Mouse (Mus musculus): Measurements from ENCODE around the gene Fam20b. TPM values are rescaled to one million over a fixed set of nuclear protein-coding genes. Genes with fewer than 3 reads are reported as not detected.

The Fam20b gene
- polyA plus RNA-seq, 1 experiment, result 48.8 TPM

DNA sequence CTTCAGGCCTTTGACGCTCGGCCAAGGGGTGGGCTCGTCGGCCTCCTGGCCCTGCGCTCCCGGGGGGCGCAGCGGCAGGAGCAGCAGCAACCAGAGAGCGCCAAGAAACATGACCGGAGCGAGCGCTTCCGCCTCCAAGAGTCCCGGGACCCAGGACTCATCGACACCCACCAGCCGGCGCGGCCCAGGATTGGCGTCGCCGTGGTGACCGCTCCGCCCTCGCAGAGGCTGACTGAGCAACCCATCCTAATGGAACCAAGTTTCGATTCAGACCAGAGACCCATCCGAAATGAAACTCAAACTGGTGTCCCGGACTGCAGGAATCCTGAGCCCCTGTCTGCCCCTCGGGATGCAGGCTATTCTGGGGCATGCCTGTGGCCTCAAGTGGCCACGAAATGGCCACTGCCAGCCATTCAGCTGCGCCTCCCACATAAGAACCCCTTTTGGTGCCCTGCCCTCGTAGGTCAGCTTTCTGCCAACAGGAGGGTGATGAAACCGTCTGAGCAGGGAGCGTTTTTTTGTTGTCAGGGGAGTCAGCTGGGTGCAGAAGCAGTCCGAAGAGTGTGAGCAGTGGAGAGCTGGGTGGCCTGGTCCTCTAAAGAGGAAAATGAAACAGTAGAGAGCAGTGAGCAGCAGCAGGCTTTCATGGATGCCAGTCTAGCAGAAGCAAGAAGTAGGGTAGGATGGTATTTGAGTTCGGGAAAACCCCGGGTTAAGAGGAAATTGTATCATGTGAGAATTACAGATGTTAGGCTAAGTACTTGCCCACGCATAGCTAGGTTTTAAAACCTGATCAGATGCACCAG lies 44.5 kb downstream of the Fam20b start, which contains the start of gene Tor3a:
Gene Tor3a (minus strand): TSS at position 162 of the 806 bp plus-strand sequence.
- WGBS, result 11% methylated on average over 37 of the region's 37 CpGs
- Histone ChIP-seq H3K27ac (ENCODE audit: insufficient read depth, low read length) (no peak within 1 kb of the TSS), H3K4me3 (replicated peaks; ENCODE audit: insufficient read depth, low read depth, low read length) (peak within 1 kb of the TSS; percentile 78), H3K4me1 (ENCODE audit: control insufficient read depth, insufficient read depth, low read length) (no peaks in the 10 kb centered on the region), H3K27me3 (ENCODE audit: control insufficient read depth, insufficient read depth, low read length) (no peaks in the 10 kb centered on the region)
- peak; percentile 64 to 73 for DNase-seq
- no peak for TF ChIP-seq CTCF (IDR thresholded peaks at IDR 0.05; ENCODE audit: borderline replicate concordance, insufficient read depth, low read depth, low read length)
- no peak for TF ChIP-seq POLR2A (IDR thresholded peaks at IDR 0.05; ENCODE audit: borderline replicate concordance, insufficient read depth, low read length)

DNA sequence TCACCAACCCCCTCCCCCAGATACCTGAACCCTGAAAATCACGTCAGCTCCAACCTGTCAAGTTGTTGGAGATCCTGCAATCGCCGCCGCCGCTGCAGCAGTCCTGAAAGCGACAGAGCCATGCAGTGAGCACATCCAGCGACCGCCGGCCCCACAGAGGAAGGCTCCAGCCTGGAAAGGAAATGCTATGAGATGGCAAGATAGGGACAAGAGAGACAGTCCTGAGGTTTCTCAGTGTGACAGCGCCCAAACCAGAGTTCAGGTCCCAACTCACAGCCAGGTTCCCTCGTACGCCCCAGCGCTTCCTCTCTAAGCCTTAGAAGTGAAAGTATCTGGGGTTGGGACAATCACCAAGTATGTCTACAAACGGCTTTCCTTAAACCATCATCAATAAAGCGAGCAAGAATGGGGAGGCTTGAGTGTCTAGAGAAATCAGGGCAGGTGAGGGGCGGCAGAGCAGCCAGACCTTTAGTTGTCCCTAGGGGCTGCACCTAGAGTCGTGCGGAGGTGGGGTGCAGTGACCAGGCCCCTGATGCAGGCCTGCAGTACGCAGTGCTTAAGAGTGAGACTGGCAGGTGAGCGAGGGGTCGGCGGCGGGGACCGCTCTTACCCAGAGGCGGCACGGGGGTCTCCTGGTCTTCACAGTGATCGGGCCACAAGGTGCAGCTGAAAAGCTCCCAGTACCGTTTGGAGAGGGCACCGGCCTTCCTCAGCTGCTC lies 45.3 kb downstream of the Fam20b start:
- Histone ChIP-seq H3K27me3 (ENCODE audit: control insufficient read depth, insufficient read depth, low read length) (no peaks in the 10 kb centered on the region), H3K4me3 (replicated peaks; ENCODE audit: insufficient read depth, low read depth, low read length) (peak overlapping the region; percentile 78), H3K27ac (ENCODE audit: insufficient read depth, low read length) (no peak overlapping the region), H3K4me1 (ENCODE audit: control insufficient read depth, insufficient read depth, low read length) (no peaks in the 10 kb centered on the region)
- DNase-seq, result peak; percentile 26 to 54
- 5% methylated on average over 29 of the region's 29 CpGs for WGBS
- TF ChIP-seq CTCF (IDR thresholded peaks at IDR 0.05; ENCODE audit: borderline replicate concordance, insufficient read depth, low read depth, low read length), result no peak
- no peak for TF ChIP-seq POLR2A (IDR thresholded peaks at IDR 0.05; ENCODE audit: borderline replicate concordance, insufficient read depth, low read length)

- WGBS, result 63% methylated on average over 14 of the region's 14 CpGs
- no peak for TF ChIP-seq CTCF (IDR thresholded peaks at IDR 0.05; ENCODE audit: borderline replicate concordance, insufficient read depth, low read depth, low read length)
- no peak for TF ChIP-seq POLR2A (IDR thresholded peaks at IDR 0.05; ENCODE audit: borderline replicate concordance, insufficient read depth, low read length)
- H3K27ac ChIP-seq (ENCODE audit: insufficient read depth, low read length), result no peak overlapping the region
These were observed 46.0 kb downstream of the Fam20b start for GRCm38 (mm10) chr1:156672720-156673475.

DNA sequence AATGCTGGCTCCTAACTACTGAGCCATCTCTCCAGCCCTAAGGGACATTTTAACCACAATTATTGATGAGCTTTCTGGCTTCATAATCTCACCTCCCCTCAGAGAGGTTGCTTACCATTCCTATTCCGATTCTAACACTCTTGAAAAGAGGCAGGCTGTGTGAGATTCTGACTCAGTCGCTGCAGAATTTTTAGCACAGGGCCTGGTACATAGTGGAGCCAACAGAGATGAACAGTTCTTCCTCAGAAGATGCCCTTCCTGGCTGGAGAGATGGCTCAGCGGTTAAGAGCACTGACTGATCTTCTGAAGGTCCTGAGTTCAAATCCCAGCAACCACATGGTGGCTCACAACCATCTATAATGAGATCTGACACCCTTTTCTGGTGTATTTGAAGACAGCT lies 47.0 kb downstream of the Fam20b start:
- over 99% methylated on average over 3 of the region's 3 CpGs for WGBS
- H3K27ac ChIP-seq (ENCODE audit: insufficient read depth, low read length), result no peak overlapping the region
- no peak for DNase-seq
- no peaks in the 10 kb centered on the region for H3K27me3 ChIP-seq (ENCODE audit: control insufficient read depth, insufficient read depth, low read length)
- H3K4me1 ChIP-seq (ENCODE audit: control insufficient read depth, insufficient read depth, low read length), result no peaks in the 10 kb centered on the region
- TF ChIP-seq CTCF (IDR thresholded peaks at IDR 0.05; ENCODE audit: borderline replicate concordance, insufficient read depth, low read depth, low read length), result no peak
- no peak for TF ChIP-seq POLR2A (IDR thresholded peaks at IDR 0.05; ENCODE audit: borderline replicate concordance, insufficient read depth, low read length)
- no peak overlapping the region for H3K4me3 ChIP-seq (replicated peaks; ENCODE audit: insufficient read depth, low read depth, low read length)

More at GRCm38 (mm10) chr1:156672720-156673475, 46.0 kb downstream of the Fam20b start:
- H3K4me3 ChIP-seq (replicated peaks; ENCODE audit: insufficient read depth, low read depth, low read length), result peak overlapping the region; percentile 78
- DNase-seq, result no peak
- H3K27me3 ChIP-seq (ENCODE audit: control insufficient read depth, insufficient read depth, low read length), result no peaks in the 10 kb centered on the region
- no peaks in the 10 kb centered on the region for H3K4me1 ChIP-seq (ENCODE audit: control insufficient read depth, insufficient read depth, low read length)

- no peaks in the 10 kb centered on the region for H3K4me1 ChIP-seq (ENCODE audit: control insufficient read depth, insufficient read depth, low read length)
- TF ChIP-seq CTCF (IDR thresholded peaks at IDR 0.05; ENCODE audit: borderline replicate concordance, insufficient read depth, low read depth, low read length) (no peak), POLR2A (IDR thresholded peaks at IDR 0.05; ENCODE audit: borderline replicate concordance, insufficient read depth, low read length) (no peak)
These were observed 49.5 kb downstream of the Fam20b start for GRCm38 (mm10) chr1:156669208-156669983.

DNA sequence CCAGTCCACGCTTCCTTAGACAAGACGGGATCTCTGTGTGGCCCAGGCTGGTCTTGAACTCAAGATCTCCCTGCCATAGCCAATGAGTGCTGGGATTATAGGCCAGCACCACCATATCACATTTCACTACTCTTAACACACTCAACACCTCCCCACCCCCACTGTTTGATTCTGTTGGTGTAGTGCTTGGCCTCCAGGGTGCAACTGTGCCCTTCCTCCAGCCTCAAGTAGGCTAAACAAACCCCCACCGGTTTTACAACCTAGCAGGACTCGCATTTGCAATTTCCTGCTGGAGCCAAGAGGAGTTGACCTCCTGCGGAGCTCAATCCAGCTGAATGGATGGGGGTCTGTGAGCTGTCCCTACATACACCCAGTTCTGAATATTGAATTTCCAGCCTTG lies 50.3 kb downstream of the Fam20b start:
- TF ChIP-seq POLR2A (IDR thresholded peaks at IDR 0.05; ENCODE audit: borderline replicate concordance, insufficient read depth, low read length), result no peak
- no peak for TF ChIP-seq CTCF (IDR thresholded peaks at IDR 0.05; ENCODE audit: borderline replicate concordance, insufficient read depth, low read depth, low read length)
- no peak for DNase-seq
- no peaks in the 10 kb centered on the region for H3K27me3 ChIP-seq (ENCODE audit: control insufficient read depth, insufficient read depth, low read length)
- H3K4me1 ChIP-seq (ENCODE audit: control insufficient read depth, insufficient read depth, low read length), result no peaks in the 10 kb centered on the region
- H3K27ac ChIP-seq (ENCODE audit: insufficient read depth, low read length), result no peak overlapping the region
- no peak overlapping the region for H3K4me3 ChIP-seq (replicated peaks; ENCODE audit: insufficient read depth, low read depth, low read length)
- WGBS, result 60% methylated on average over 5 of the region's 5 CpGs

More at GRCm38 (mm10) chr1:156669208-156669983, 49.5 kb downstream of the Fam20b start:
- Histone ChIP-seq H3K4me3 (replicated peaks; ENCODE audit: insufficient read depth, low read depth, low read length) (no peak overlapping the region), H3K27me3 (ENCODE audit: control insufficient read depth, insufficient read depth, low read length) (no peaks in the 10 kb centered on the region), H3K27ac (ENCODE audit: insufficient read depth, low read length) (no peak overlapping the region)
- DNase-seq, result no peak
- WGBS, result 45% methylated on average over 11 of the region's 11 CpGs

Measured in cerebellum, adult 2 months (tissue).